Mouse (Mus musculus): ENCODE data around the gene Lrrc25. TPM values are rescaled to one million over a fixed set of nuclear protein-coding genes. Genes with fewer than 3 reads are reported as not detected.

Lrrc25 gene
- polyA plus RNA-seq, 1 experiment from 2014 or later: 1.4 TPM

- Histone ChIP-seq H3K27me3 (no peaks in the 10 kb centered on the region), H3K4me3 (no peak overlapping the region), H3K9me3 (replicated peaks) (no peaks in the 10 kb centered on the region), H3K4me2 (no peak overlapping the region), H3K4me1 (replicated peaks) (peaks cover 54% of the 10 kb centered on the region), H3K36me3 (no peaks in the 10 kb centered on the region), H3K9ac (no peak overlapping the region), H3K27ac (0 out of 2 replicates have a peak overlapping the region, but pooled peaks have one; percentile 1)
- 80% methylated on average over 6 of the region's 6 CpGs for WGBS
- no peak for ATAC-seq (replicated peaks; ENCODE audit: insufficient number of reproducible peaks, insufficient read depth, low FRiP score, low read depth)
Observed at GRCm38 (mm10) chr8:70635527-70635926, 19.6 kb downstream of the Lrrc25 start.

DNA sequence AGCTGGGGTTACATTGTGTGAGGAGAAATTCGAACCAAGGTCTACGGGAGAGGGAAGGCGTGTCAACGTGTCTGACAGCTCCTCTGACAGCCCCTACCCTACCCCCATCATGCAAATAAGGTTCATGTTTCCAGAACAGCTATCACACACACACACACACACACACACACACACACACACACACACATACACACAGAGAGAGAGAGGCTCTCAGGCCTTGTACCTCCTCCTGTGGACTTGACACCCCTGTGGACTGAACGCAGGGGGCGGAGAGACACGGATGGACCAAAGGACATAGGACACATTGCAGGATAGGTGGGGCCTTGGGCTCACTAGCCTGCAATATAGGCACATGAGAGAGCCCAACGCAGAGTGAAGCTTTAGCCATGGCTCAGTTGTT is 20.9 kb downstream of the Lrrc25 start:
- Histone ChIP-seq H3K9ac (no peak overlapping the region), H3K27me3 (no peaks in the 10 kb centered on the region), H3K4me1 (replicated peaks) (peaks cover 41% of the 10 kb centered on the region), H3K9me3 (replicated peaks) (no peaks in the 10 kb centered on the region), H3K36me3 (no peaks in the 10 kb centered on the region), H3K27ac (no peak overlapping the region), H3K4me3 (no peak overlapping the region), H3K4me2 (no peak overlapping the region)
- 60% methylated on average over 8 of the region's 8 CpGs for WGBS
- ATAC-seq (replicated peaks; ENCODE audit: insufficient number of reproducible peaks, insufficient read depth, low FRiP score, low read depth): no peak

GRCm38 (mm10) chr8:70638752-70639151 is 22.8 kb downstream of the Lrrc25 start:
- H3K4me2 ChIP-seq: no peak overlapping the region
- no peak overlapping the region for H3K9ac ChIP-seq
- no peaks in the 10 kb centered on the region for H3K36me3 ChIP-seq
- peaks cover 30% of the 10 kb centered on the region for H3K4me1 ChIP-seq (replicated peaks)
- H3K27me3 ChIP-seq: no peaks in the 10 kb centered on the region
- no peak overlapping the region for H3K4me3 ChIP-seq
- no peaks in the 10 kb centered on the region for H3K9me3 ChIP-seq (replicated peaks)
- WGBS: 52% methylated on average over 9 of the region's 9 CpGs
- no peak overlapping the region; the same call in 1 of the 2 replicates for H3K27ac ChIP-seq
- ATAC-seq (replicated peaks; ENCODE audit: insufficient number of reproducible peaks, insufficient read depth, low FRiP score, low read depth): no peak

DNA sequence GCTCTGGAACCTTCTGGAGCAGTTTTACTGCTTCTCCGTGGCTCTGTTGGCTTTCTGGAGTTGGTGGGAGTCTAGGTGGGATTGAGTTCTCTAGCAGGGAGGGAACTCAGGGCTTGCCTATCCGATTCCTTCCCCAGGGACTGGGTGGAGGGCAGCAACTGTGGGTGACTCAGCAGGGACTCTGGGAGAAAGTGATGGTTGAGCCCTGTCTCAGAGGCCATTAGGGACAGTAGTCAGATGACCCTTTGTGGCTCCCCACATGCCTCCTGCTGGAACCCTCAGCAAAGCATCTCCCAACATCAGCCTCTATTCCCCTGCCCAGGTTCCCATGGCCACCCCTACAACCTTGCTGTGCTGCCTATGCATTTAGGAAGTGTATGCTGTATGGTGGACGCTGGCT is 27.1 kb downstream of the Lrrc25 start:
- no peaks in the 10 kb centered on the region for H3K36me3 ChIP-seq
- H3K9me3 ChIP-seq (replicated peaks): no peaks in the 10 kb centered on the region
- no peak overlapping the region for H3K4me3 ChIP-seq
- 70% methylated on average over 3 of the region's 3 CpGs for WGBS
- no peak overlapping the region for H3K9ac ChIP-seq
- peaks cover 41% of the 10 kb centered on the region for H3K4me1 ChIP-seq (replicated peaks)
- no peak overlapping the region for H3K4me2 ChIP-seq
- no peak overlapping the region for H3K27ac ChIP-seq
- H3K27me3 ChIP-seq: no peaks in the 10 kb centered on the region
- no peak for ATAC-seq (replicated peaks; ENCODE audit: insufficient number of reproducible peaks, insufficient read depth, low FRiP score, low read depth)

GRCm38 (mm10) chr8:70644065-70644464 is 28.1 kb downstream of the Lrrc25 start:
- no peak for ATAC-seq (replicated peaks; ENCODE audit: insufficient number of reproducible peaks, insufficient read depth, low FRiP score, low read depth)
- Histone ChIP-seq H3K9ac (no peak overlapping the region), H3K4me2 (no peak overlapping the region), H3K4me3 (no peak overlapping the region), H3K36me3 (no peaks in the 10 kb centered on the region), H3K4me1 (replicated peaks) (peaks cover 43% of the 10 kb centered on the region), H3K27me3 (no peaks in the 10 kb centered on the region), H3K9me3 (replicated peaks) (no peaks in the 10 kb centered on the region), H3K27ac (no peak overlapping the region)
- WGBS: 89% methylated on average over 2 of the region's 2 CpGs

DNA sequence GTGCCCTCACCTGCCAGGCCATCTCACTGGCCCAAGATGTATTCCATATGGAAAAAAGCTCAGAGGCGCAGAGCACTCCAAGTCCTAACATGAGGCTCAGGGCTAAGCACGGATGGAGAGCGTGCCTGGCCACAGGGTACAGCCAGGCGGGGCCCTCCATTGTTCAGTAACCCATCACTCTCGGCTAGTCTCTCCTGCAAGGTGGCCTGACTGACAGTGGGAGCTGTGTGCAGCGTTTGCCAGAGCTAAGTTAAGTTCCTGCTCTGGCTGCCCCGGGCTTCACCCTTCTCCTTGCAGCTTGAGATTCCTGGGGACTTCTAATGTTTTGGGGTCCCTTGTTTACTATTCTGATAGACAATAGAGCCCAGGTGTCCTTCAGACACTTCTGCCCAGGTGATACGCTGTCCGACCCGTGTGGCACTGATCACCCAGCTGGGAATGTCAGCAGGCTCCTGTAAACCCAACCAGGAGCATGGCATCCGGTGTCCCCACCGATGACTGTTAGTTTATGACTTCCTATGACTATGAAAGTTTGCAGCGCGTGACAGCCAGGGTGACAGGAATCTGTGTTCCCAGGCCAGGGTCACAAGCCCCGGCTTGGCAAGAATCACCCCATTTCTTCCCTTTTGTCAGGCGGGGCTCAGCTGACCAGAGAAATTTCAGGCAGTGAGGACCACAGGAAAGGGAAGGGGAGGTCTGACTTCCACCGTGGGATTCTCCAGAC is 29.7 kb downstream of the Lrrc25 start:
- H3K9me3 ChIP-seq (replicated peaks): no peaks in the 10 kb centered on the region
- no peak for ATAC-seq (replicated peaks; ENCODE audit: insufficient number of reproducible peaks, insufficient read depth, low FRiP score, low read depth)
- H3K36me3 ChIP-seq: peaks cover 9% of the 10 kb centered on the region; the same call in 1 of the 2 replicates
- H3K4me3 ChIP-seq: no peak overlapping the region
- no peaks in the 10 kb centered on the region for H3K27me3 ChIP-seq
- H3K4me1 ChIP-seq (replicated peaks): peaks cover 53% of the 10 kb centered on the region
- H3K4me2 ChIP-seq: no peak overlapping the region
- 0 out of 2 replicates have a peak overlapping the region, but pooled peaks have one; percentile 5 for H3K9ac ChIP-seq
- WGBS: 60% methylated on average over 17 of the region's 17 CpGs
- peak overlapping the region; percentile 89 for H3K27ac ChIP-seq

- no peak overlapping the region for H3K9ac ChIP-seq
- H3K4me3 ChIP-seq: no peak overlapping the region
- H3K9me3 ChIP-seq (replicated peaks): no peaks in the 10 kb centered on the region
- H3K36me3 ChIP-seq: peaks cover 14% of the 10 kb centered on the region; the same call in 1 of the 2 replicates
- ATAC-seq (replicated peaks; ENCODE audit: insufficient number of reproducible peaks, insufficient read depth, low FRiP score, low read depth): no peak
- H3K4me1 ChIP-seq (replicated peaks): peaks cover 53% of the 10 kb centered on the region
- H3K27me3 ChIP-seq: no peaks in the 10 kb centered on the region
- no peak overlapping the region for H3K4me2 ChIP-seq
- peak overlapping the region; percentile 89 for H3K27ac ChIP-seq
- 67% methylated on average over 6 of the region's 6 CpGs for WGBS
Observed at GRCm38 (mm10) chr8:70646369-70646768, 30.4 kb downstream of the Lrrc25 start.

- H3K9me3 ChIP-seq (replicated peaks): no peaks in the 10 kb centered on the region
- no peak overlapping the region for H3K4me2 ChIP-seq
- H3K4me3 ChIP-seq: no peak overlapping the region
- no peak overlapping the region for H3K9ac ChIP-seq
- no peak for ATAC-seq (replicated peaks; ENCODE audit: insufficient number of reproducible peaks, insufficient read depth, low FRiP score, low read depth)
- no peaks in the 10 kb centered on the region for H3K27me3 ChIP-seq
- peaks cover 53% of the 10 kb centered on the region for H3K4me1 ChIP-seq (replicated peaks)
- peaks cover 18% of the 10 kb centered on the region; the same call in 1 of the 2 replicates for H3K36me3 ChIP-seq
- peak overlapping the region; percentile 89 for H3K27ac ChIP-seq
Observed at GRCm38 (mm10) chr8:70646775-70647174, 30.8 kb downstream of the Lrrc25 start.

DNA sequence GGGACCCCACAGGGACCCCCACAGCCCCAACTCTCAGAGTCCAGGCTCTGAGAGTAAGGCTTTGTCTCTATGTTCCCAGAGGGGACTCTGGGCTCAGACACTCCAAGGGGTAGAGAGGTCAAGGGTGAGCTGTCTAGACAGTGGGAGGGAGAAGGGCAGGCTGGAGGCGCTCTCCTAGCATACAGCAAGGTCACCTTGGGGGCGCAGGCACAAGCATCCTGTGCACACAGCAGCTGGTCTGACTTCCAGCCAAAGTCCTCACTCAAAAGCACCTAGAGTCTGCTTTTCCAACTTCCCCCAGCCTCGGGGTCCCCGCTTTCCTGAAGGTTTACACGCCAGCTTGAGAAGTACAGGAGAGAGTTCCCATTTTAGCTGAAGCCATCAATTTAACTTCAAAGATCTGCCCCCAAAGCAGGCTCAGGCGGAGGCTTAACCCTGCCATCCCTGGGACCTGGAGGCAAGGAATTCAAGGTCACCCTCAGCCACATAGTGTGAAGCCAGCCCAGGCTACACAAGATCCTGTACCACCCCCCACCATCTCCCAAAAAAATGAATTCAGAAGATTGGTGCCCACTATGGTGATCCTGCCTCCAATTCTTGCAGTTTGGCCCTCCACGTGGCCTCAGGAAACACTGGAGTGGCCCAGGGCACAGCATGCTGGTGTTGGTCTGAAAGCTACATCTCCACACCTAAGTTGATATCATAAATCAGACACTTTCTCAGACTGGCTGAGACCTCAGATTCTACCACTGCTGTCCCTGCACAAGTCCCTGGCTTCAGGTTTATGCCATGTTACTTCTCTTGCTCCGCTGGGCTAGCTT is 31.6 kb downstream of the Lrrc25 start:
- 39% methylated on average over 8 of the region's 8 CpGs for WGBS
- no peak overlapping the region for H3K4me2 ChIP-seq

DNA sequence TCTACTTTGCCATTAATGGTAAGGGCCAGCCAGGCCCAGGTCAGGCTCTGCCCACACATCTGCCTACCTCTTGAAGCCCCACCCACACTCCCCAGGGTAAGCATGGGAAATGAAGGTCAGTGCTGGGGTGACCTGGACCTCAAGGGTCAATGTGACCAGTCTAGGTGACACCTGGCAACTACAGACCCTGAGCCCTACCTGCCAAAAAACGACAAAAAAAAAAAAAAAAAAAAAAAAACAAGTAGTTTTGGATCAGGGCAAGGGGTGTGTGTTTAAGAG is 32.1 kb downstream of the Lrrc25 start:
- Histone ChIP-seq H3K9me3 (replicated peaks) (no peaks in the 10 kb centered on the region), H3K4me3 (no peak overlapping the region)

More for the DNA sequence above, 31.6 kb downstream of the Lrrc25 start:
- H3K27ac ChIP-seq: peak overlapping the region; percentile 89
- H3K9me3 ChIP-seq (replicated peaks): no peaks in the 10 kb centered on the region
- 0 out of 2 replicates have a peak, but pooled peaks have one; percentile 19 for ATAC-seq (replicated peaks; ENCODE audit: insufficient number of reproducible peaks, insufficient read depth, low FRiP score, low read depth)
- no peak overlapping the region for H3K4me3 ChIP-seq
- H3K27me3 ChIP-seq: no peaks in the 10 kb centered on the region
- no peak overlapping the region; the same call in 1 of the 2 replicates for H3K9ac ChIP-seq
- peaks cover 25% of the 10 kb centered on the region for H3K36me3 ChIP-seq
- peaks cover 53% of the 10 kb centered on the region for H3K4me1 ChIP-seq (replicated peaks)

GRCm38 (mm10) chr8:70648921-70649320 is 33.0 kb downstream of the Lrrc25 start:
- H3K4me3 ChIP-seq: no peak overlapping the region
- ATAC-seq (replicated peaks; ENCODE audit: insufficient number of reproducible peaks, insufficient read depth, low FRiP score, low read depth): 0 out of 2 replicates have a peak, but pooled peaks have one; percentile 16
- H3K4me1 ChIP-seq (replicated peaks): peaks cover 53% of the 10 kb centered on the region
- WGBS: 46% methylated on average over 3 of the region's 3 CpGs
- peak overlapping the region; percentile 89 for H3K27ac ChIP-seq
- H3K27me3 ChIP-seq: no peaks in the 10 kb centered on the region
- peak overlapping the region; percentile 26; the same call in 1 of the 2 replicates for H3K9ac ChIP-seq
- H3K4me2 ChIP-seq: no peak overlapping the region
- H3K9me3 ChIP-seq (replicated peaks): no peaks in the 10 kb centered on the region
- H3K36me3 ChIP-seq: peaks cover 28% of the 10 kb centered on the region

More for the DNA sequence above, 32.1 kb downstream of the Lrrc25 start:
- Histone ChIP-seq H3K27me3 (no peaks in the 10 kb centered on the region), H3K4me1 (replicated peaks) (peaks cover 53% of the 10 kb centered on the region), H3K4me2 (no peak overlapping the region), H3K9ac (no peak overlapping the region), H3K27ac (peak overlapping the region; percentile 89), H3K36me3 (peaks cover 28% of the 10 kb centered on the region)
- 41% methylated on average over 1 of the region's 1 CpGs for WGBS
- ATAC-seq (replicated peaks; ENCODE audit: insufficient number of reproducible peaks, insufficient read depth, low FRiP score, low read depth): no peak
